Mouse (Mus musculus): ENCODE measurements around the gene Ergic1. TPM values are rescaled to one million over a fixed set of nuclear protein-coding genes. Genes with fewer than 3 reads are reported as not detected.

The Ergic1 gene
- 136 and 165 TPM in 2 replicates for polyA plus RNA-seq (2012; rRNA removed)

DNA sequence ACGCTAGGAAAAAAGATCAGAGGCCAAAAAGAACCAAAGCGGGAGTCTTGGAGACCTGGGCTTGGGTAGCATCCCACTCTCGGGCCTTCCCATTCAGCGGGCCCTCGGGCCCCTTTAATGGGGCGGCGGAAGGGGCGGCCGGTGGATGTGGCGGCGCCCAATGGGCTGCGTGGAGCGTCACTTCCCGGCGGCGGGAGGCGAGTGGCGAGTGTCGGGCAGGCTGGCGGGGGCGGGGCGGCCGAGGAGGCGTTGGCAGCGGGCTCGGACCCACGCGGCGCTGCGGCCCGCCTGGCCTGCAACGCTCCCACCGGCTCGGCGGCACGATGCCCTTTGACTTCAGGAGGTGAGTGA, at the start of gene Ergic1:
TSS of gene Ergic1 (plus strand) at position 200 of the 351 bp plus-strand sequence.

DNA sequence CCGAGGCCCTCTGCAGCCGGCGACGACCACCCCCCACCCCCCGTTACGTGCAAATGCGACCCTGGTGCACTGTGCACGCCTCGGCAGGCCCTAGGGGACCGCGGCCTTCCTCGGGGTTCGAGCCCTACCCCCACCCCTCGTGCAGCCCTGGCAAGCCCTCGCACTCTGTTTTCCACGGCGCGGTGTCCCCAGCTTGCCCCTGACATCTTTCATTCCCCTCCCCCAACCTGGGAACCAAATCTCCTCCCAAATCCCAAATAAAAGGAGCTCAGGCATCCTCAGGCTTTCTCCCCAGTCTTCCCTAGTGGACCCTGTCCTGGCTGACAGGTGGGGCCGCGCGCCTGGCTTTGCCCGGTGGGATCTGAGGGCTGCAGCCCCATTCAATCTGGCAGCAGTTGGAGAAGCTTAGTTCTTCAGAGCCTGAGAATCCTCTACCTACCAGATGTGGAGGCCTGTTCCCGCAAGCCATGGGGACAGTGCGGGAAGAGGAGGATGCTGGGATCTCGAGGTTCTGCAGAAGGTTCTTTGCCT, 427 bp downstream of the Ergic1 start, which contains the start of gene Dusp1:
TSS of gene Dusp1 (minus strand) at position 478 of the 531 bp plus-strand sequence.

DNA sequence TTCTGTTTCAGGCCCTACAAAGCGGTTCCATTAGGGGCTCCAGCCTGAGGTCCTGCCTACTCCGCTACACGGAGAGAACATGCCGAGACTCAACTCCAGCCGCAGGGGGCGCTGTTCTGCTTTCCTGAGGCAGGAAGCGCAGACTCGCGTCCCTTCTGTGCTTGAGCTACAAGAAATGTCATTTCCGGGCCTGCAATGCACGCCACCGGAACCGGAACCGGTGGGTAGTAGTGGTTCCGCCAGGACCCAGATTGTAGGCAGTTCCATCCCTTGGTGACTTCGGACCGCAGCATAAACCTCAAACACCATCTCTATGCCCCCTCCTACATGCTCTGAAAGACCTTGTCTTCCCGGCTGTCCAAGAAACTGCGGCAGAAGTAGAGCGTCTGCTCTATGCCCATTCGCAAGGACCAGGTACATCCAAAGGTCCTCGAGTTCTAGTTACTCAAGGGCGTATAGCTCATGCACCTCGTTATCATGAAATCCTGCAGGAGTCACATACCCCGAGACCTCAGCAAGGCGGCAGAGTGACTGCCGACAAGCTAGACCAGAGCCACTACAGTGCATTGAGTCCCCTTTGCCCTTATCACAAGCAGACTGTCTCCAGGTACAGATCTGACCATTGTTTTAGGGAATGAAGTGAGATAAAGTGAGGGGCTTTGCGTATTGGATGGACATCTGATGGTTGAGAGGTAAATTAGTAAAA, 101.8 kb downstream of the Ergic1 start, which contains the start of gene Atp6v0e:
TSS of gene Atp6v0e (plus strand) at position 254 of the 706 bp plus-strand sequence.

Other genes starting within 250 kb of the Ergic1 start
- 130 and 139 TPM in 2 replicates for gene Neurl1b, start 146.7 kb upstream of the Ergic1 start, polyA plus RNA-seq (2012; rRNA removed)
- 60.7 and 68.1 TPM in 2 replicates for gene Dusp1, start 639 bp downstream of the Ergic1 start, polyA plus RNA-seq (2012; rRNA removed)
- 129 and 201 TPM in 2 replicates for gene Atp6v0e, start 101.7 kb downstream of the Ergic1 start, polyA plus RNA-seq (2012; rRNA removed)
- 1.4 and 1.9 TPM in 2 replicates for gene Crebrf, start 154.2 kb downstream of the Ergic1 start, polyA plus RNA-seq (2012; rRNA removed)
- 15.8 and 16.7 TPM in 2 replicates for gene Bnip1, start 219.6 kb downstream of the Ergic1 start, polyA plus RNA-seq (2012; rRNA removed)

All from colon, adult 2 months (tissue).